Mouse (Mus musculus) cerebral cortex, adult 2 months (tissue): ENCODE measurements around the gene Ttc7b.

Experiments
- WGBS: fragments of 180-500 bp; shearing (Covaris S2); methylation state at CpG from one replicate; pipeline ENCODE4 v1.1.7; 2018; 5-methylcytosine and 5-hydroxymethylcytosine counted together

The Ttc7b gene

GRCm38 (mm10) chr12:100489799-100490198 is 30.8 kb downstream of the Ttc7b start:
- WGBS: 74% methylated on average over 7 of the region's 7 CpGs

- WGBS: 96% methylated on average over 5 of the region's 5 CpGs
Measured at GRCm38 (mm10) chr12:100488368-100488767, 32.3 kb downstream of the Ttc7b start.

- 59% methylated on average over 6 of the region's 6 CpGs for WGBS
Measured at GRCm38 (mm10) chr12:100486232-100486631, 34.4 kb downstream of the Ttc7b start.

GRCm38 (mm10) chr12:100483054-100483453 is 37.6 kb downstream of the Ttc7b start:
- WGBS: 86% methylated on average over 1 of the region's 1 CpGs

GRCm38 (mm10) chr12:100482255-100482654 is 38.4 kb downstream of the Ttc7b start:
- 59% methylated on average over 7 of the region's 7 CpGs for WGBS

- 49% methylated on average over 8 of the region's 8 CpGs for WGBS
Measured at GRCm38 (mm10) chr12:100481443-100482026, 39.1 kb downstream of the Ttc7b start.

GRCm38 (mm10) chr12:100480642-100481442 is 39.8 kb downstream of the Ttc7b start:
- WGBS: 59% methylated on average over 15 of the region's 15 CpGs

GRCm38 (mm10) chr12:100479892-100480621 is 40.6 kb downstream of the Ttc7b start:
- WGBS: 24% methylated on average over 7 of the region's 7 CpGs

- 61% methylated on average over 10 of the region's 10 CpGs for WGBS
Measured at GRCm38 (mm10) chr12:100479270-100479869, 41.3 kb downstream of the Ttc7b start.

- 38% methylated on average over 6 of the region's 6 CpGs for WGBS
Measured at GRCm38 (mm10) chr12:100478615-100479014, 42.0 kb downstream of the Ttc7b start.

GRCm38 (mm10) chr12:100478151-100478550 is 42.5 kb downstream of the Ttc7b start:
- 80% methylated on average over 6 of the region's 6 CpGs for WGBS

GRCm38 (mm10) chr12:100477474-100477873 is 43.2 kb downstream of the Ttc7b start:
- 49% methylated on average over 6 of the region's 6 CpGs for WGBS

- WGBS: 78% methylated on average over 3 of the region's 3 CpGs
Measured at GRCm38 (mm10) chr12:100475489-100475888, 45.1 kb downstream of the Ttc7b start.

- 87% methylated on average over 3 of the region's 3 CpGs for WGBS
Measured at GRCm38 (mm10) chr12:100474661-100475321, 45.8 kb downstream of the Ttc7b start.

- 66% methylated on average over 9 of the region's 9 CpGs for WGBS
Measured at GRCm38 (mm10) chr12:100470295-100470694, 50.3 kb downstream of the Ttc7b start.

- 44% methylated on average over 7 of the region's 7 CpGs for WGBS
Measured at GRCm38 (mm10) chr12:100469503-100470293, 50.9 kb downstream of the Ttc7b start.

GRCm38 (mm10) chr12:100465101-100465715 is 55.4 kb downstream of the Ttc7b start:
- 90% methylated on average over 3 of the region's 4 CpGs for WGBS

GRCm38 (mm10) chr12:100457701-100458100 is 62.9 kb downstream of the Ttc7b start:
- WGBS: 92% methylated on average over 7 of the region's 7 CpGs

GRCm38 (mm10) chr12:100456257-100456975 is 64.2 kb downstream of the Ttc7b start:
- WGBS: 49% methylated on average over 10 of the region's 10 CpGs

GRCm38 (mm10) chr12:100455453-100455852 is 65.2 kb downstream of the Ttc7b start:
- WGBS: 67% methylated on average over 2 of the region's 2 CpGs
